Mouse (Mus musculus) heart, postnatal 0 days (tissue): ENCODE results near the gene Ephb1.

Source experiments
- CTCF ChIP-seq: IDR thresholded peaks from 2 replicates; pipeline ENCODE4 v1.5.1; 2016; ENCODE audit warnings: antibody characterized with exemption, control low read depth, low read depth
- EP300 ChIP-seq: IDR thresholded peaks from 2 replicates; pipeline ENCODE4 v1.6.1; 2016; ENCODE audit warnings: antibody characterized with exemption, low read depth

- no peak for TF ChIP-seq EP300
- TF ChIP-seq CTCF, result no peak
These were observed 224.0 kb downstream of the Ephb1 start for GRCm38 (mm10) chr9:102130506-102130905.
